Comparison of ENCODE assay signal across 13 mouse cellular contexts in the genomic region with DNA sequence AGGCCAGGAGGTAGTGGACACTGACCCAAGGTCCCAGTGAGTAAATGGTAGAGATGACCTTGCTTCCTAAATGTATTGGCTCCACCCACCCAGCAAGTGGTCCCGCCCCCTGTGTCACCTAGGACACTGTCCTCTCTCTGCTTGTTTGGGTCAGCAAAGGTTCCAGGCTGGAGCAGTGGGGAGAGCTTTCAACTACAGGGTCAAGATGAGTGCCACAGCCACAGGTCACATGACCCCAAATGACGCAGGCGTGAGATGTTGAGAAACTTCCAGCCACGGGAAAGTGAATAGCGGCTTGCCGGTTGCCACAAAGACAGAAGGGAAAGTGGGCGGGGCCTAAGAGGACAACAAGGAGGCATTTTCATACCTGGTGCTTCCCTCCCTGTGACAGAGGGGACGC. TPM values are rescaled to one million over a fixed set of nuclear protein-coding genes. Genes with fewer than 3 reads are reported as not detected.
DNase-seq lines count a peak whose midpoint lies in the region; ATAC-seq and TF ChIP-seq lines count a peak whose summit lies in the region.
"Had no signal": no experiment of that assay in that cellular context is flagged by ENCODE, and none has a peak within 500 bp of the region (broad histone marks: within the 10 kb centered on the region; RNA-seq: fewer than 3 reads in every experiment).

No protein-coding gene starts in this region.

- H3K27ac ChIP-seq in lung, postnatal 0 days (ENCODE audit: low read length): no peak overlapping the region
- H3K27ac ChIP-seq in liver, embryonic 13.5 days: peak overlapping the region; percentile 60; the same call in 1 of the 2 replicates
- H3K27ac ChIP-seq: left cerebral cortex, adult 2 months had no signal

- no peak overlapping the region for H3K9ac ChIP-seq in lung, postnatal 0 days (replicated peaks; ENCODE audit: low read depth)
- peak overlapping the region; percentile 12; the same call in 1 of the 2 replicates for H3K9ac ChIP-seq in liver, embryonic 13.5 days

- DNase-seq in lung, postnatal 0 days (ENCODE audit: low spot score): peak; percentile 62
- no peak for DNase-seq in lung, postnatal 14 days
- DNase-seq in ZHBTc4 (ENCODE audit: low read depth, low spot score): peak; percentile 92
- DNase-seq in liver, embryonic 13.5 days: no peak
- no peak for DNase-seq in adrenal gland, adult 2 months
- DNase-seq in MN1 (ENCODE audit: low spot score): no peak
- DNase-seq: gastrocnemius, postnatal 10 days; kidney, postnatal 25 days; right cerebral cortex, postnatal 4 days had no signal

- H3K4me1 ChIP-seq in lung, postnatal 0 days (ENCODE audit: insufficient read depth, low read depth, low read length): no peaks in the 10 kb centered on the region
- peaks cover 36% of the 10 kb centered on the region for H3K4me1 ChIP-seq in liver, embryonic 13.5 days (replicated peaks)

- no peak overlapping the region for H3K4me2 ChIP-seq in lung, postnatal 0 days (replicated peaks; ENCODE audit: low read depth, low read length)
- peak overlapping the region; percentile 8; the same call in 1 of the 2 replicates for H3K4me2 ChIP-seq in liver, embryonic 13.5 days

- no peak for TF ChIP-seq CTCF in lung, postnatal 0 days (IDR thresholded peaks at IDR 0.05)

- H3K36me3 ChIP-seq in lung, postnatal 0 days (ENCODE audit: insufficient read depth, low read length): no peaks in the 10 kb centered on the region
- H3K36me3 ChIP-seq in liver, embryonic 13.5 days: peaks cover 4% of the 10 kb centered on the region; the same call in 1 of the 2 replicates

- H3K27me3 ChIP-seq in lung, postnatal 0 days (replicated peaks; ENCODE audit: insufficient read depth, low read length): no peaks in the 10 kb centered on the region
- H3K27me3 ChIP-seq in liver, embryonic 13.5 days: no peaks in the 10 kb centered on the region

- no peak overlapping the region for H3K4me3 ChIP-seq in lung, postnatal 0 days (ENCODE audit: low read depth, low read length)
- no peak overlapping the region for H3K4me3 ChIP-seq in liver, embryonic 13.5 days (replicated peaks)
- H3K4me3 ChIP-seq: left cerebral cortex, adult 2 months; myocyte had no signal

- ATAC-seq in lung, postnatal 0 days: peak; percentile 52
- ATAC-seq in liver, embryonic 13.5 days (ENCODE audit: low read depth): peak; percentile 41
- ATAC-seq in neutrophil, adult 5-6 weeks (ENCODE audit: extremely low read depth, insufficient number of reproducible peaks, low FRiP score, poor library complexity, severe bottlenecking): peak; percentile 71
- ATAC-seq: inflammation-experienced regulatory T-cells, adult 6 months had no signal

- H3K9me3 ChIP-seq in lung, postnatal 0 days (ENCODE audit: low read length): no peaks in the 10 kb centered on the region
- no peaks in the 10 kb centered on the region for H3K9me3 ChIP-seq in liver, embryonic 13.5 days (replicated peaks)

- 54% methylated on average over 8 of the region's 8 CpGs for WGBS in lung, postnatal 0 days
- WGBS in liver, embryonic 13.5 days (ENCODE audit: insufficient replicate concordance): 30% methylated on average over 8 of the region's 8 CpGs

- no peak for TF ChIP-seq EP300 in lung, postnatal 0 days (IDR thresholded peaks at IDR 0.05)

RNA-seq across cellular contexts. Expression of gene Tab1, which starts 15.8 kb away (rescaled TPM):
- 18.1 and 19.1 TPM in 2 replicates for polyA plus RNA-seq in lung, postnatal 0 days (2015; fragmentation: Nextera tagmentation; extraction: Ambion mirVana)
- polyA plus RNA-seq in liver, embryonic 13.5 days (2015; fragmentation: Nextera tagmentation; extraction: Ambion mirVana): 12.5 and 12.9 TPM in 2 replicates
- total RNA-seq in neutrophil, adult 5-6 weeks (2017): 15.0 and 19.8 TPM in 2 replicates
- 10 to 100 TPM; 11.4 to 23.2 TPM for total RNA-seq in adrenal gland, adult 2 months (2021)
- 19.6 and 23.4 TPM in 2 replicates for polyA plus RNA-seq in adrenal gland, adult 2 months (2012; rRNA removed)

RNA-seq across cellular contexts. Expression of gene Rpl3, which starts 25.5 kb away (rescaled TPM):
- polyA plus RNA-seq in lung, postnatal 0 days (2015; fragmentation: Nextera tagmentation; extraction: Ambion mirVana): 554 and 577 TPM in 2 replicates
- polyA plus RNA-seq in liver, embryonic 13.5 days (2015; fragmentation: Nextera tagmentation; extraction: Ambion mirVana): 807 and 835 TPM in 2 replicates
- total RNA-seq in neutrophil, adult 5-6 weeks (2017): 994 and 1,093 TPM in 2 replicates
- 100 to 1,000 TPM; 376 to 618 TPM for total RNA-seq in adrenal gland, adult 2 months (2021)
- 500 and 520 TPM in 2 replicates for polyA plus RNA-seq in adrenal gland, adult 2 months (2012; rRNA removed)

RNA-seq across cellular contexts. Expression of gene Syngr1, which starts 26.0 kb away (rescaled TPM):
- polyA plus RNA-seq in lung, postnatal 0 days (2015; fragmentation: Nextera tagmentation; extraction: Ambion mirVana): 34.4 and 35.3 TPM in 2 replicates
- 16.0 and 20.5 TPM in 2 replicates for polyA plus RNA-seq in liver, embryonic 13.5 days (2015; fragmentation: Nextera tagmentation; extraction: Ambion mirVana)
- 0.74 TPM in 1 of 2 replicates, not detected in the other for total RNA-seq in neutrophil, adult 5-6 weeks (2017)
- 10 to 100 TPM; 24.4 to 47.8 TPM for total RNA-seq in adrenal gland, adult 2 months (2021)
- 86.9 and 119 TPM in 2 replicates for polyA plus RNA-seq in adrenal gland, adult 2 months (2012; rRNA removed)

RNA-seq across cellular contexts. Expression of gene Mgat3, which starts 56.4 kb away (rescaled TPM):
- polyA plus RNA-seq in lung, postnatal 0 days (2015; fragmentation: Nextera tagmentation; extraction: Ambion mirVana): 3.0 and 3.9 TPM in 2 replicates
- polyA plus RNA-seq in liver, embryonic 13.5 days (2015; fragmentation: Nextera tagmentation; extraction: Ambion mirVana): 0.44 and 0.58 TPM in 2 replicates
- 0.12 and 0.23 TPM in 2 replicates for total RNA-seq in neutrophil, adult 5-6 weeks (2017)
- 10 to 100 TPM in 1 of 2 experiments, 1 to 10 TPM in 1; 7.6 to 12.4 TPM for total RNA-seq in adrenal gland, adult 2 months (2021)
- polyA plus RNA-seq in adrenal gland, adult 2 months (2012; rRNA removed): 8.1 and 8.2 TPM in 2 replicates
- polyA plus RNA-seq: inflammation-experienced regulatory T-cells, adult 6 months had no signal

Comparison
In these comparisons a context has a peak if more than half of its experiments do, and no peak if none do; other contexts are left out.
1. DNase-seq: peak in lung, postnatal 0 days (single experiment) and ZHBTc4 (single experiment); none in lung, postnatal 14 days (single experiment), liver, embryonic 13.5 days (single experiment), adrenal gland, adult 2 months (single experiment) and MN1 (single experiment).
2. Peak in every context shown above with its lines, with median percentiles within 50 percentile points of each other: ATAC-seq.